Mouse (Mus musculus) midbrain, embryonic 15.5 days (tissue): ENCODE measurements around the gene Sumf2. TPM values are rescaled to one million over a fixed set of nuclear protein-coding genes. Genes with fewer than 3 reads are reported as not detected.

Source experiments
- ATAC-seq: fragments of 200-750 bp; cut with Nextera tagmentation; replicated peaks from 2 replicates; pipeline ENCODE4 v1.8.0; 2017; ENCODE audit warnings: moderate TSS enrichment
- H3K27ac ChIP-seq: fragments of 300-500 bp; sonication (generic); 2 replicates; pipeline ENCODE4 v1.5.1; 2015; ENCODE audit warnings: mild to moderate bottlenecking, inconsistent platforms
- H3K27me3 ChIP-seq: fragments of 300-500 bp; sonication (generic); replicated peaks from 2 replicates; pipeline ENCODE4 v1.6.1; 2015; ENCODE audit warnings: inconsistent platforms
- H3K36me3 ChIP-seq: fragments of 300-500 bp; sonication (generic); replicated peaks from 2 replicates; pipeline ENCODE4 v1.6.1; 2015; ENCODE audit warnings: inconsistent platforms
- H3K4me1 ChIP-seq: fragments of 300-500 bp; sonication (generic); 2 replicates; pipeline ENCODE4 v1.6.1; 2015; ENCODE audit warnings: inconsistent platforms
- H3K4me2 ChIP-seq: fragments of 300-500 bp; sonication (generic); 2 replicates; pipeline ENCODE4 v1.6.1; 2015; ENCODE audit warnings: inconsistent platforms, mild to moderate bottlenecking, moderate library complexity
- H3K4me3 ChIP-seq: fragments of 300-500 bp; sonication (generic); 2 replicates; pipeline ENCODE4 v1.5.1; 2015; ENCODE audit warnings: mild to moderate bottlenecking, inconsistent platforms
- H3K9ac ChIP-seq: fragments of 300-500 bp; sonication (generic); 2 replicates; pipeline ENCODE4 v1.6.1; 2015; ENCODE audit warnings: mild to moderate bottlenecking, inconsistent platforms
- H3K9me3 ChIP-seq: fragments of 300-500 bp; sonication (generic); 2 replicates; pipeline ENCODE4 v1.6.1; 2016; ENCODE audit warnings: inconsistent platforms
- WGBS: fragments of 180-500 bp; shearing (Covaris S2); methylation state at CpG from one replicate; pipeline ENCODE4 v1.1.7; 2015; ENCODE audit warnings: mixed read lengths; 5-methylcytosine and 5-hydroxymethylcytosine counted together
- polyA plus RNA-seq: library from polyadenylated mRNA; unstranded; fragments of >200 nt; fragmentation: Nextera tagmentation; extraction: Ambion mirVana; gene quantifications from 2 replicates; pipeline ENCODE4 v1.2.1, GENCODE M21; 2015

The Sumf2 gene
- polyA plus RNA-seq: 23.1 and 28.4 TPM in 2 replicates

DNA sequence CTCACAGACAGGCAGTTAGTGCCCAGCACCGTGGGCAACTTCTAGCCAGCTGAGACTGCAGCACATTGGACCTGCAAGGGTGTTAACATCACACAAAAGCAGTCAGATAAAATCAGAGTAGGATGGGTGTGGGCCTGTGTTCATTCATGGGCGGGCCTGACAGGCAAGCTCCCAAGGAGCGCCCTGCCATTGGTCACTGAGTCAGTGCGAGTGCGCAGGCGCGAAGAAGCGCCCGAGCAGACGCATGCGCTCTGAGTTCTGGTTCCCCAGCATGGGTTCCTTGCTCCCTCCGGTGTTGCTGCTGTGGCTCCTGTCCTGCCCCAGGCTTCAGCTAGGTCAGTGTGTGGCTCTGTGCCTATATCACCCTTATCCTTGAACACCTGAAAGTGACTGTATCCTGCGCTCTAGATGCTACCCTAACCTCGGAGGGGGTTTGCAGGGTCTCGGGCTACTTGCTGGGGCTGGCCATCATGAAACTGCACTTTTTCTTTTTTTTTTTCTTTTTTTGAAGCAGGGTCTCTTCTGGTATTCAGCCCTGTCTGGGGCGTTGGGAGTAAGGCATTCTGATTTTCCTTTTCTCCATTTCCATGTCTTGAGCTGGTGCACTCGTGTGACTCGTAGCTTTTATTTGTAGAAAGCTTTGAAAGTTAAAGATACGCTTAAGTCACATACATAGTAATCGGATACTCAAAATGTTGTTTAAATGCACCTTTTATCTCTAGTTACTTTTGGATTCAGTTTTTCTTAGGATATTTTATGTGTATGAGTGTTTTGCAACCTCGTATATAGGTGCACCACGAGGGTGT is at the start of gene Sumf2:
Sumf2 (plus strand) TSS at position 235 of the 806 bp plus-strand sequence.
- Histone ChIP-seq H3K4me1 (peaks cover 14% of the 10 kb centered on the region), H3K9ac (peak within 1 kb of the TSS; percentile 86), H3K27ac (peak within 1 kb of the TSS; percentile 76), H3K9me3 (no peaks in the 10 kb centered on the region), H3K36me3 (peaks cover 22% of the 10 kb centered on the region), H3K4me3 (peak within 1 kb of the TSS; percentile 81), H3K27me3 (no peaks in the 10 kb centered on the region), H3K4me2 (peak within 1 kb of the TSS; percentile 58)
- WGBS: 13% methylated on average over 22 of the region's 22 CpGs
- peak; percentile 99 for ATAC-seq

DNA sequence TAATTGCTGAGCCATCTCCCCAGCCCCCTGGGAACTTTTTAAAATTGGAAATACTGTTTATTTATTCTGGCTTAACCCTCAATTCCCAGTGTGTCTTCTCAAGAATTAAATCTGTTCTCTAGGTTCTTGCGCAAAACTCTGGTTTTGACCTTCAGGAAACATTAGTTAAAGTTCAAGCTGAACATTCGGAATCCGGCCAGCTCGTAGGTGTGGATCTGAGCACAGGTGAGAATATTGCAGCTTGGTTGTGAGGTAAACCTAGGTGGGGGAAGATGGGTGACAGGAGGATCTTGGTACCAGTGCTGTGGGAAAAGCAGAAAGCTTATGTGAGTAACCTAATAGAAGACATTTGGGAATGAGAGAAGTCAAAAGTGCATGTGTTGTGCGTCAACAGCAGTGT is 1.9 kb upstream of the Sumf2 start:
- no peak overlapping the region for H3K4me3 ChIP-seq
- 95% methylated on average over 5 of the region's 5 CpGs for WGBS
- ATAC-seq: no peak

DNA sequence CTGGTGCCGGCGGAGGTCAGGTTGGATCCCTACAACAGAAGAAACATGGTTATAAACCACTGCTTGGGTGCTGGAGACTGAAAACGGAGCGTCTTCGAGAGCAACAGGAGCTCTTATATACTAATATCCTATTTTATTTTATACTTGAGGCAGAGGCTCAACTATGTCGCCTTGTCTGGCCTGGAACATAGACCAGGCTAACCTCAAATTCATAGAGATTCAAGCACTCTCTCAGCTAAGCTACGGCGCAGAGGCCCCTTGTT is 703 bp downstream of the Sumf2 start:
- H3K27ac ChIP-seq: no peak overlapping the region
- no peaks in the 10 kb centered on the region for H3K27me3 ChIP-seq
- no peaks in the 10 kb centered on the region for H3K9me3 ChIP-seq
- ATAC-seq: no peak
- 64% methylated on average over 8 of the region's 8 CpGs for WGBS
- H3K9ac ChIP-seq: peak overlapping the region; percentile 86; the same call in 1 of the 2 replicates
- H3K4me2 ChIP-seq: peak overlapping the region; percentile 58
- H3K4me1 ChIP-seq: peaks cover 14% of the 10 kb centered on the region
- H3K36me3 ChIP-seq: peaks cover 22% of the 10 kb centered on the region
- H3K4me3 ChIP-seq: peak overlapping the region; percentile 81

More for the DNA sequence above, 1.9 kb upstream of the Sumf2 start:
- no peaks in the 10 kb centered on the region for H3K9me3 ChIP-seq
- H3K9ac ChIP-seq: no peak overlapping the region
- H3K4me1 ChIP-seq: peaks cover 14% of the 10 kb centered on the region
- peaks cover 22% of the 10 kb centered on the region for H3K36me3 ChIP-seq
- no peak overlapping the region for H3K27ac ChIP-seq
- H3K27me3 ChIP-seq: no peaks in the 10 kb centered on the region
- no peak overlapping the region for H3K4me2 ChIP-seq

DNA sequence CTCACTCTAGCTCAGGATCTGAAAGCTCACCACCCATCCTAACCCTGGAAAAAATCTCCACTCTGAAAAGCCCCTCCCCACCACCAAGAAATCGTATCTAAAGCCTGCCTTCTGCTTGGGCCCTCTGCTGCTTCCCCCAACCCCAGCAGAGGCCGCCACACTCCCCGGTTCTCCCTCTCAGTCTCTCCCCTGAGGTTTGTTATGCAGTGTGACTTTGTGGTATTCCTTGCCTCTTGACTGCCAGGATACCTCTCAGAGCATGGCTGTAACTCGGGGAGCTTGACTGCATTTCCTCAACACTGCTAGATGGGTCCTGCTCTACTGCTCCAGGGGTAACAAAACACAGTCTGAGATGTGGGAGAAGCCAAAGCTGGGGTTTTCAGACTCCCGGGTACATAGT is 8.4 kb downstream of the Sumf2 start:
- no peak overlapping the region for H3K4me3 ChIP-seq
- H3K36me3 ChIP-seq: peaks cover 23% of the 10 kb centered on the region
- H3K9me3 ChIP-seq: no peaks in the 10 kb centered on the region
- no peaks in the 10 kb centered on the region for H3K4me1 ChIP-seq
- ATAC-seq: no peak
- no peak overlapping the region for H3K9ac ChIP-seq
- H3K27ac ChIP-seq: no peak overlapping the region
- H3K4me2 ChIP-seq: no peak overlapping the region
- 52% methylated on average over 5 of the region's 5 CpGs for WGBS
- no peaks in the 10 kb centered on the region for H3K27me3 ChIP-seq

- Histone ChIP-seq H3K27me3 (no peaks in the 10 kb centered on the region), H3K27ac (no peak overlapping the region), H3K9ac (no peak overlapping the region), H3K4me1 (no peaks in the 10 kb centered on the region), H3K9me3 (no peaks in the 10 kb centered on the region), H3K4me2 (no peak overlapping the region), H3K36me3 (peaks cover 23% of the 10 kb centered on the region), H3K4me3 (no peak overlapping the region)
- no peak for ATAC-seq
- 84% methylated on average over 5 of the region's 5 CpGs for WGBS
Measured at GRCm38 (mm10) chr5:129856414-129856813, 9.6 kb downstream of the Sumf2 start.

GRCm38 (mm10) chr5:129862325-129862724 is 15.5 kb downstream of the Sumf2 start:
- 97% methylated on average over 6 of the region's 6 CpGs for WGBS

DNA sequence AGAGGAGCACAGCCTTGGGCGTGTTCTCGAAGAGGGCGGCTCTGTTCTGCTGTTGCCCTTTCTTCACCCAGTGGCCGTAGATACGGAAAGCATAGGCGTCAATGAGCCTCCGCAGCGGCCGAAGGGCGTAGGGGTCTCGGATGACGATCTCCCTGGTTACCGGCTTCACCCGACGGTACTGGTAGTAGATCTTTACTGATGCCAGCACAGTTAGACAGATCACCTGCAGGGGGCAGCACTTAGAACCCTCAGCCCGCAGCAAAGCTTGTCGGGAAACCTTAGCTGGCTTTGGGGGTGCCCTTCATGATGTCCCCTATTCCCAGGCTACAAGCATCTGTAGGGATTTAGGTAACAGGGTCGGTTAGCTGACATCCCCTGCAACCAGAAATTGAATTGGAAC is 17.7 kb downstream of the Sumf2 start:
- no peak for ATAC-seq
- Histone ChIP-seq H3K27me3 (no peaks in the 10 kb centered on the region), H3K4me3 (no peak overlapping the region), H3K4me1 (no peaks in the 10 kb centered on the region), H3K9ac (no peak overlapping the region), H3K4me2 (no peak overlapping the region), H3K36me3 (peaks cover 10% of the 10 kb centered on the region; the same call in 1 of the 2 replicates), H3K27ac (no peak overlapping the region), H3K9me3 (no peaks in the 10 kb centered on the region)
- WGBS: 14% methylated on average over 18 of the region's 18 CpGs

More at GRCm38 (mm10) chr5:129862325-129862724, 15.5 kb downstream of the Sumf2 start:
- no peak for ATAC-seq
- Histone ChIP-seq H3K9me3 (no peaks in the 10 kb centered on the region), H3K9ac (no peak overlapping the region), H3K4me3 (no peak overlapping the region), H3K4me1 (no peaks in the 10 kb centered on the region), H3K36me3 (peaks cover 14% of the 10 kb centered on the region), H3K27me3 (no peaks in the 10 kb centered on the region), H3K27ac (no peak overlapping the region), H3K4me2 (no peak overlapping the region)

GRCm38 (mm10) chr5:129865841-129866240 is 19.1 kb downstream of the Sumf2 start:
- no peaks in the 10 kb centered on the region for H3K27me3 ChIP-seq
- no peak overlapping the region for H3K4me2 ChIP-seq
- 85% methylated on average over 12 of the region's 12 CpGs for WGBS

GRCm38 (mm10) chr5:129869238-129869995 is 22.6 kb downstream of the Sumf2 start:
- no peak overlapping the region for H3K27ac ChIP-seq
- no peak overlapping the region for H3K4me3 ChIP-seq
- H3K9me3 ChIP-seq: no peaks in the 10 kb centered on the region
- WGBS: 88% methylated on average over 19 of the region's 19 CpGs
- H3K36me3 ChIP-seq: no peaks in the 10 kb centered on the region
- H3K4me1 ChIP-seq: no peaks in the 10 kb centered on the region
- ATAC-seq: no peak
- no peaks in the 10 kb centered on the region for H3K27me3 ChIP-seq
- no peak overlapping the region for H3K4me2 ChIP-seq
- no peak overlapping the region for H3K9ac ChIP-seq

More at GRCm38 (mm10) chr5:129865841-129866240, 19.1 kb downstream of the Sumf2 start:
- H3K9me3 ChIP-seq: no peaks in the 10 kb centered on the region
- no peak overlapping the region for H3K27ac ChIP-seq
- no peak overlapping the region for H3K4me3 ChIP-seq
- H3K4me1 ChIP-seq: no peaks in the 10 kb centered on the region
- H3K36me3 ChIP-seq: peaks cover 7% of the 10 kb centered on the region; the same call in 1 of the 2 replicates
- ATAC-seq: no peak
- H3K9ac ChIP-seq: no peak overlapping the region

- Histone ChIP-seq H3K27me3 (no peaks in the 10 kb centered on the region), H3K4me1 (no peaks in the 10 kb centered on the region), H3K36me3 (no peaks in the 10 kb centered on the region), H3K9ac (no peak overlapping the region), H3K4me2 (no peak overlapping the region), H3K27ac (no peak overlapping the region), H3K9me3 (no peaks in the 10 kb centered on the region), H3K4me3 (no peak overlapping the region)
- 89% methylated on average over 2 of the region's 2 CpGs for WGBS
- no peak for ATAC-seq
Measured at GRCm38 (mm10) chr5:129871238-129871637, 24.5 kb downstream of the Sumf2 start.

GRCm38 (mm10) chr5:129873942-129874341 is 27.2 kb downstream of the Sumf2 start:
- no peak overlapping the region for H3K27ac ChIP-seq
- no peaks in the 10 kb centered on the region for H3K36me3 ChIP-seq
- ATAC-seq: no peak
- H3K9ac ChIP-seq: no peak overlapping the region
- H3K27me3 ChIP-seq: no peaks in the 10 kb centered on the region
- WGBS: 90% methylated on average over 12 of the region's 12 CpGs
- H3K4me3 ChIP-seq: no peak overlapping the region
- no peak overlapping the region for H3K4me2 ChIP-seq
- no peaks in the 10 kb centered on the region for H3K4me1 ChIP-seq
- H3K9me3 ChIP-seq: no peaks in the 10 kb centered on the region

- no peaks in the 10 kb centered on the region for H3K27me3 ChIP-seq
- ATAC-seq: no peak
- no peaks in the 10 kb centered on the region for H3K9me3 ChIP-seq
- H3K9ac ChIP-seq: no peak overlapping the region
- no peak overlapping the region for H3K4me3 ChIP-seq
- 80% methylated on average over 11 of the region's 11 CpGs for WGBS
- no peak overlapping the region for H3K27ac ChIP-seq
- no peaks in the 10 kb centered on the region for H3K4me1 ChIP-seq
- H3K4me2 ChIP-seq: no peak overlapping the region
- peaks cover 2% of the 10 kb centered on the region; the same call in 1 of the 2 replicates for H3K36me3 ChIP-seq
Measured at GRCm38 (mm10) chr5:129875098-129875497, 28.3 kb downstream of the Sumf2 start.
